Mouse (Mus musculus) hindbrain, postnatal 0 days (tissue): ENCODE measurements around the gene Lyrm7. TPM values are rescaled to one million over a fixed set of nuclear protein-coding genes. Genes with fewer than 3 reads are reported as not detected.

Experiments
- ATAC-seq: fragments of 200-750 bp; cut with Nextera tagmentation; 2 replicates; pipeline ENCODE4 v1.8.0; 2017; ENCODE audit warnings: mild to moderate bottlenecking, moderate TSS enrichment, moderate library complexity
- DNase-seq: peaks from one replicate; pipeline ENCODE4 v3.0.0-alpha.2; 2015; ENCODE audit warnings: low spot score
- H3K27ac ChIP-seq: fragments of 300-500 bp; sonication (generic); 2 replicates; pipeline ENCODE4 v1.5.1; 2014; ENCODE audit warnings: mild to moderate bottlenecking
- H3K27me3 ChIP-seq: fragments of 300-500 bp; sonication (generic); 2 replicates; pipeline ENCODE4 v1.6.1; 2014; ENCODE audit warnings: low read length, mixed read lengths; ENCODE audit not compliant: insufficient read depth
- H3K36me3 ChIP-seq: fragments of 300-500 bp; sonication (generic); 2 replicates; pipeline ENCODE4 v1.6.1; 2014; ENCODE audit warnings: low read length, mixed read lengths; ENCODE audit not compliant: insufficient read depth
- H3K4me1 ChIP-seq: fragments of 300-500 bp; sonication (generic); 2 replicates; pipeline ENCODE4 v1.6.1; 2014; ENCODE audit warnings: antibody characterized with exemption, low read length, mixed read lengths; ENCODE audit not compliant: insufficient read depth
- H3K4me2 ChIP-seq: fragments of 300-500 bp; sonication (generic); 2 replicates; pipeline ENCODE4 v1.6.1; 2014; ENCODE audit warnings: low read depth, mild to moderate bottlenecking, low read length, moderate library complexity, mixed read lengths
- H3K4me3 ChIP-seq: fragments of 300-500 bp; sonication (generic); 2 replicates; pipeline ENCODE4 v1.5.1; 2014; ENCODE audit warnings: low read length
- H3K9ac ChIP-seq: fragments of 300-500 bp; sonication (generic); replicated peaks from 2 replicates; pipeline ENCODE4 v1.6.1; 2014; ENCODE audit warnings: mild to moderate bottlenecking, low read length, moderate library complexity, mixed read lengths
- H3K9me3 ChIP-seq: fragments of 300-500 bp; sonication (generic); 2 replicates; pipeline ENCODE4 v1.6.1; 2016; ENCODE audit warnings: low read length, mixed read lengths
- CTCF ChIP-seq: IDR thresholded peaks from 2 replicates; pipeline ENCODE4 v1.5.1; 2016; ENCODE audit warnings: antibody characterized with exemption, control low read depth, low read depth
- WGBS: fragments of 180-500 bp; shearing (Covaris S2); extraction: QIAGEN DNeasy Blood & Tissue Kit; methylation state at CpG from one replicate; pipeline ENCODE4 v1.1.7; 2014; 5-methylcytosine and 5-hydroxymethylcytosine counted together
- polyA plus RNA-seq: library from polyadenylated mRNA; unstranded; fragments of >200 nt; fragmentation: Nextera tagmentation; extraction: Ambion mirVana; gene quantifications from 2 replicates; pipeline ENCODE4 v1.2.1, GENCODE M21; 2015
- total RNA-seq: library from RNA; depleted of rRNA; stranded (reverse); fragments of >200 nt; gene quantifications from 2 replicates; pipeline ENCODE4 v1.2.3, GENCODE M21; 2014

The Lyrm7 gene
- total and polyA plus RNA-seq, 2 experiments from 2014 or later = 3.1 to 5.7 TPM

GRCm38 (mm10) chr11:54849961-54850758 lies 10.6 kb downstream of the Lyrm7 start:
- Histone ChIP-seq H3K4me3 (no peak overlapping the region), H3K27me3 (no peaks in the 10 kb centered on the region), H3K9me3 (no peaks in the 10 kb centered on the region), H3K36me3 (no peaks in the 10 kb centered on the region), H3K4me1 (no peaks in the 10 kb centered on the region), H3K27ac (no peak overlapping the region), H3K4me2 (no peak overlapping the region), H3K9ac (no peak overlapping the region)
- 89% methylated on average over 10 of the region's 10 CpGs for WGBS
- ATAC-seq (no peak), DNase-seq (no peak)
- no peak for TF ChIP-seq CTCF

DNA sequence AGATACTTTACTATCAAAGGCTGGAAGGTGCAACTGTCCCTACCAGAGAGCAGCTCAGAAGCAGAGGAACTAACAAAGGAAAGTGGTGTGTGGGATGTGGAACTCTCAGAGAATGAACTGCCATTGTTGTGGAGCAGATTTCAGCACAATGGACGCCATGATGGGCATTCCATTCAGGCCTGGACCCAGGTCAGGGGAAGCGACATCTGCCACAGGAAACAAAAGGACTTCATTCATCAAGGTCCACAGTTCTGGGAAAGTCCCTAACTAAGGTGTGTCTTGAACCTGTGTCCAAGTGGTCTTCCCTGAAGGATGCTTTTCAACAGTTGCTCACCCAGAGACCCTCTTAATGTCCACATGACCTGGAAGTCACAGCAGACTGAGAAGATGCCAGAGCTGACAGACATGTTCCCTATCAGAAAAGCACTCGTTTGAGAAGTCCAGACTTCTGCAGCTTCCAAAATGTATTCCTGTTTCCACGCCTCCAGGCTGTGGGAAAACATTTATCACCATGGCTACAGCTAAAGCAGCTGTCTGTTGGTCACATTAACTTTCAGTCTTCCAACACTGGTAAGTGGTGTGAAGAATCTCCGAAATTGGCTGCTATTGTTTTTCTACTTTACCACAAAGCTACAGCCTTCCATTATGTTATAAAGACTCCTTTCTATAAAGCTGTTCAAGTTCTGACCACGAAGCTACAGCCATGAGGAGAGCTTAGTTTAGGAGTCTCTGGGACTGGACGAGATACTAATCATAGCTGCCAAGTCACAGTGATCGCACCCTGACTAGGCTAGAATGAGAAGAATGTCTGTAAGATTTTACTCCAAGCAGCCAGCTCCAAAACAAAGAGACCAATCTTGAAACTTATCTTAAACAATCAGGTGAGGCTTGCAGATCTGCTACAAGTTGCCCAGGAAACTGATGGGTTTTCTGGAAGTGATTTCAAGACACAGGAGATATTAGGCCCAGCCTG lies 15.0 kb downstream of the Lyrm7 start:
- Histone ChIP-seq H3K4me3 (no peak overlapping the region), H3K9me3 (no peaks in the 10 kb centered on the region), H3K36me3 (no peaks in the 10 kb centered on the region), H3K9ac (no peak overlapping the region), H3K4me1 (no peaks in the 10 kb centered on the region), H3K4me2 (no peak overlapping the region), H3K27me3 (no peaks in the 10 kb centered on the region), H3K27ac (no peak overlapping the region)
- peak; percentile 39 for DNase-seq
- TF ChIP-seq CTCF = no peak
- WGBS = 16% methylated on average over 8 of the region's 8 CpGs
- no peak for ATAC-seq

DNA sequence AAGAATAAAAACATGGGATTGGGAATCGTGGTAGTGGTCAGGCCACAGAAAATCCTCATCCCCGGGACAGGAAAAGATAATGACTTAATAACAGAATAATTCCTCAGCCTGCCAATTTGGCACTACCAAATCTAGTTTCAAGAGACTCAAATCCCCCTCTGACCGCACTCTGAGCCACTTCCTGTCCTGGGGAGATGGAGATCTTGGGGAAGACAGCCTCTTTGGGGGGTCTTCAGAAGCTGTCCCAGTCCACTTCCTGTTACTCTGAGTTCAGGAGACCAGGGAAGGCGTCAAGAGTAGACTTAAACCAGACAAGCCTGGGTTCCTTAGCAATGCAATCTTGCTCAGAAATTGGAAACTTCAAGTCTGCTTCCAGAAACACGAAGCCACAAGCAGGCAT lies 15.8 kb downstream of the Lyrm7 start:
- H3K9me3 ChIP-seq = no peaks in the 10 kb centered on the region
- no peak overlapping the region for H3K27ac ChIP-seq
- H3K4me2 ChIP-seq = no peak overlapping the region
- H3K9ac ChIP-seq = no peak overlapping the region
- TF ChIP-seq CTCF = no peak
- H3K36me3 ChIP-seq = no peaks in the 10 kb centered on the region
- WGBS = 74% methylated on average over 5 of the region's 5 CpGs
- no peak overlapping the region for H3K4me3 ChIP-seq
- no peaks in the 10 kb centered on the region for H3K4me1 ChIP-seq
- no peak for DNase-seq
- no peaks in the 10 kb centered on the region for H3K27me3 ChIP-seq
- no peak for ATAC-seq

DNA sequence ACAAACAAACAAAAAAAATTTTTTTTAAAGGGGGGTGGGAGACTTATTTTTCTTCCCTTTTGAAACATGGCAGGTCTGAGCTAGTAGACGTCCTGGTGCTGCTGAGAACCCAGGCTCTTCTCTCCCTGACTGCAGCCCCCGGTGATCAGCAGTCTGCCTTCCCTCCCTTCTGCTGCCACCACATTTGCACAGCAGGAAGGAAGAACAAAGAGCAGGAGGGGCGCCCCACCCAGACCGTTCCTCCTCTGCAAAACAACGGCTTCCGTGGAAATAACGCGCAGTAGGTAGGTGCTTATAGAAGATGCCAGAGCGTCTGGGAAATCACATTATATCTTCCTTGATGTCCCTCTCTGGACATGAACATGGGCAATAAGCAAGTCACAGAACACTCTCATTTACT lies 16.3 kb downstream of the Lyrm7 start:
- Histone ChIP-seq H3K27me3 (no peaks in the 10 kb centered on the region), H3K27ac (no peak overlapping the region), H3K9ac (no peak overlapping the region), H3K4me2 (no peak overlapping the region), H3K9me3 (no peaks in the 10 kb centered on the region), H3K36me3 (no peaks in the 10 kb centered on the region), H3K4me1 (no peaks in the 10 kb centered on the region), H3K4me3 (no peak overlapping the region)
- no peak for DNase-seq
- no peak for ATAC-seq
- WGBS = 45% methylated on average over 9 of the region's 9 CpGs
- TF ChIP-seq CTCF = no peak

- no peaks in the 10 kb centered on the region for H3K36me3 ChIP-seq
- DNase-seq = no peak
- WGBS = 88% methylated on average over 11 of the region's 11 CpGs
- H3K4me2 ChIP-seq = no peak overlapping the region
- no peak for TF ChIP-seq CTCF
- no peaks in the 10 kb centered on the region for H3K9me3 ChIP-seq
- no peak for ATAC-seq
- no peaks in the 10 kb centered on the region for H3K4me1 ChIP-seq
- H3K27me3 ChIP-seq = no peaks in the 10 kb centered on the region
- H3K4me3 ChIP-seq = no peak overlapping the region
- no peak overlapping the region for H3K27ac ChIP-seq
- H3K9ac ChIP-seq = no peak overlapping the region
Measured at GRCm38 (mm10) chr11:54840891-54841290, 19.8 kb downstream of the Lyrm7 start.

DNA sequence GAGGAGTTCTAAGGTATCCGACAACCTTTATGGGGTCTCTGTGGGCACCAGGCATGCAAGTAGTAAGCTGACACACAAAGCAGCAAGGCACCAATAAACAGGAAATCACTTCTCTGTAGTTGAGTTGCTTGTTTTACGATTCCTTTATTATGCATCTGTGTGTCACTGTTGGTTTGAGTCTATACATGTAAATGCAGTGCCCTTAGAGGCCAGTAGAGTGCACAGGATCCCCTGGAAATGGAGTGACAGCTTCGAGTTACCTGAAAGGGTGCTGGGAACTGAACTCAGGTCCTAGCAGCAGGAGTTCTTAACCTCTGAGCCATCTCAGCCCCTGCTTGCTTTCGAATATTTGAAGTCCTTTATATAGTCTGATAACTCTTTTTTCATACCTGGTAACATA lies 21.0 kb downstream of the Lyrm7 start:
- no peak for TF ChIP-seq CTCF
- Histone ChIP-seq H3K9ac (no peak overlapping the region), H3K4me3 (no peak overlapping the region), H3K9me3 (no peaks in the 10 kb centered on the region), H3K36me3 (no peaks in the 10 kb centered on the region), H3K4me1 (no peaks in the 10 kb centered on the region), H3K4me2 (no peak overlapping the region), H3K27me3 (no peaks in the 10 kb centered on the region), H3K27ac (no peak overlapping the region)
- WGBS = 95% methylated on average over 4 of the region's 4 CpGs
- ATAC-seq = no peak
- DNase-seq = no peak

DNA sequence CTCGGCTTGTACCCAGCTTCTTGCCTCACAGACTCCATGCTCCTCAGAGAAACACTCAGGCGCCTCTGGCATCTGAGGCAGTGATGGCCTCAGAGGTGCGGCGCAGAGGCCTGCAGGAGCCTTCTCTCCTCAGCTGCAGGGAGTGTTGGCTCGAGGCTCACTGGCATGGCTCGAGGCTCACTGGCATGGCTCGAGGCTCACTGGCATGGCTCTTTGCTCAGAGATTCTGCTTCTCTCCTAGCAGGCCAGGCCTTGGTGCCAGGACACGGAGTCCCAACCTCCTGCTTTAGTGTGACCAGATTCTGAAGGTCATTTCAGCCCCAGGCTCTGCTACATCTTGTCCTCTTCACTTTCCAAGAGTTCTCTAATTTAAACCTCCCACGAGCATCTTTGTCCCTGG lies 24.6 kb downstream of the Lyrm7 start:
- 50% methylated on average over 9 of the region's 9 CpGs for WGBS
- no peak overlapping the region for H3K9ac ChIP-seq

More for the DNA sequence above, 24.6 kb downstream of the Lyrm7 start:
- H3K4me1 ChIP-seq = no peaks in the 10 kb centered on the region
- no peak for TF ChIP-seq CTCF
- ATAC-seq (no peak), DNase-seq (no peak)
- H3K9me3 ChIP-seq = no peaks in the 10 kb centered on the region
- no peaks in the 10 kb centered on the region for H3K27me3 ChIP-seq
- H3K36me3 ChIP-seq = no peaks in the 10 kb centered on the region
- H3K4me2 ChIP-seq = no peak overlapping the region
- H3K27ac ChIP-seq = no peak overlapping the region
- H3K4me3 ChIP-seq = no peak overlapping the region
